Mouse (Mus musculus) macrophage (primary cell): ENCODE results near the gene Nfia. TPM values are rescaled to one million over a fixed set of nuclear protein-coding genes. Genes with fewer than 3 reads are reported as not detected.

Experiments used
- H3K27ac ChIP-seq: fragments of 350-480 bp; formaldehyde crosslinking; 2 replicates; pipeline ENCODE4 v1.9.0; 2021
- H3K36me3 ChIP-seq: fragments of 350-480 bp; formaldehyde crosslinking; 2 replicates; pipeline ENCODE4 v1.9.0; 2021; ENCODE audit errors: inconsistent target
- H3K4me3 ChIP-seq: fragments of 350-480 bp; formaldehyde crosslinking; 2 replicates; pipeline ENCODE4 v1.9.0; 2021; ENCODE audit errors: inconsistent target
- H3K79me2 ChIP-seq: fragments of 350-480 bp; formaldehyde crosslinking; 2 replicates; pipeline ENCODE4 v1.9.0; 2021; ENCODE audit errors: inconsistent target
- WGBS: methylation state at CpG from one replicate; pipeline ENCODE4 v1.1.7; 2026; ENCODE audit warnings: inconsistent platforms; ENCODE audit not compliant: missing documents; 5-methylcytosine and 5-hydroxymethylcytosine counted together
- polyA plus RNA-seq: library from polyadenylated mRNA; stranded (reverse); fragments of 250-400 nt; gene quantifications from 3 replicates; pipeline ENCODE4 v1.2.4, GENCODE M21; 2018; ENCODE audit warnings: inconsistent platforms

Nfia gene
- polyA plus RNA-seq, 1 experiment from 2014 or later, result 2.4 TPM

GRCm38 (mm10) chr4:97914348-97914747, 141.8 kb downstream of the Nfia start:
- Histone ChIP-seq H3K79me2 (no peaks in the 10 kb centered on the region), H3K36me3 (no peaks in the 10 kb centered on the region), H3K4me3 (no peak overlapping the region), H3K27ac (no peak overlapping the region)
- WGBS, result 94% methylated on average over 2 of the region's 2 CpGs

GRCm38 (mm10) chr4:97914761-97915160, 142.2 kb downstream of the Nfia start:
- H3K36me3 ChIP-seq, result no peaks in the 10 kb centered on the region
- H3K27ac ChIP-seq, result no peak overlapping the region
- no peak overlapping the region for H3K4me3 ChIP-seq
- WGBS, result 94% methylated on average over 5 of the region's 5 CpGs
- H3K79me2 ChIP-seq, result no peaks in the 10 kb centered on the region

GRCm38 (mm10) chr4:97917568-97917967, 145.0 kb downstream of the Nfia start:
- no peaks in the 10 kb centered on the region for H3K79me2 ChIP-seq
- no peak overlapping the region for H3K4me3 ChIP-seq
- H3K36me3 ChIP-seq, result no peaks in the 10 kb centered on the region
- 93% methylated on average over 6 of the region's 6 CpGs for WGBS
- no peak overlapping the region for H3K27ac ChIP-seq

GRCm38 (mm10) chr4:97918675-97919074, 146.1 kb downstream of the Nfia start:
- no peak overlapping the region for H3K27ac ChIP-seq
- WGBS, result 64% methylated on average over 3 of the region's 3 CpGs
- H3K36me3 ChIP-seq, result no peaks in the 10 kb centered on the region

GRCm38 (mm10) chr4:97919773-97920172, 147.2 kb downstream of the Nfia start:
- H3K36me3 ChIP-seq, result no peaks in the 10 kb centered on the region
- 100% methylated on average over 2 of the region's 2 CpGs for WGBS
- no peaks in the 10 kb centered on the region for H3K79me2 ChIP-seq
- H3K27ac ChIP-seq, result no peak overlapping the region
- no peak overlapping the region for H3K4me3 ChIP-seq

More at GRCm38 (mm10) chr4:97918675-97919074, 146.1 kb downstream of the Nfia start:
- no peaks in the 10 kb centered on the region for H3K79me2 ChIP-seq
- no peak overlapping the region for H3K4me3 ChIP-seq

GRCm38 (mm10) chr4:97920287-97921079, 147.9 kb downstream of the Nfia start:
- Histone ChIP-seq H3K27ac (no peak overlapping the region), H3K36me3 (no peaks in the 10 kb centered on the region), H3K79me2 (no peaks in the 10 kb centered on the region), H3K4me3 (no peak overlapping the region)
- WGBS, result 52% methylated on average over 8 of the region's 10 CpGs

- Histone ChIP-seq H3K36me3 (no peaks in the 10 kb centered on the region), H3K79me2 (no peaks in the 10 kb centered on the region), H3K27ac (no peak overlapping the region), H3K4me3 (no peak overlapping the region)
Observed at GRCm38 (mm10) chr4:97921682-97922081, 149.1 kb downstream of the Nfia start.

GRCm38 (mm10) chr4:97923248-97923647, 150.7 kb downstream of the Nfia start:
- WGBS, result 91% methylated on average over 5 of the region's 5 CpGs

GRCm38 (mm10) chr4:97923876-97924316, 151.4 kb downstream of the Nfia start:
- Histone ChIP-seq H3K27ac (no peak overlapping the region), H3K79me2 (no peaks in the 10 kb centered on the region), H3K36me3 (no peaks in the 10 kb centered on the region), H3K4me3 (no peak overlapping the region)
- WGBS, result 70% methylated on average over 8 of the region's 8 CpGs

More at GRCm38 (mm10) chr4:97923248-97923647, 150.7 kb downstream of the Nfia start:
- no peaks in the 10 kb centered on the region for H3K79me2 ChIP-seq
- H3K36me3 ChIP-seq, result no peaks in the 10 kb centered on the region
- H3K4me3 ChIP-seq, result no peak overlapping the region
- no peak overlapping the region for H3K27ac ChIP-seq

GRCm38 (mm10) chr4:97924414-97924813, 151.9 kb downstream of the Nfia start:
- no peaks in the 10 kb centered on the region for H3K36me3 ChIP-seq
- no peak overlapping the region for H3K4me3 ChIP-seq
- H3K79me2 ChIP-seq, result no peaks in the 10 kb centered on the region
- no peak overlapping the region for H3K27ac ChIP-seq
- 90% methylated on average over 5 of the region's 5 CpGs for WGBS

GRCm38 (mm10) chr4:97924855-97925254, 152.3 kb downstream of the Nfia start:
- Histone ChIP-seq H3K4me3 (no peak overlapping the region), H3K27ac (no peak overlapping the region), H3K79me2 (no peaks in the 10 kb centered on the region), H3K36me3 (no peaks in the 10 kb centered on the region)
- WGBS, result 96% methylated on average over 3 of the region's 3 CpGs

- H3K4me3 ChIP-seq, result no peak overlapping the region
- H3K36me3 ChIP-seq, result no peaks in the 10 kb centered on the region
- no peaks in the 10 kb centered on the region for H3K79me2 ChIP-seq
- 92% methylated on average over 4 of the region's 4 CpGs for WGBS
- H3K27ac ChIP-seq, result no peak overlapping the region
Observed at GRCm38 (mm10) chr4:97925644-97926043, 153.1 kb downstream of the Nfia start.

- WGBS, result 61% methylated on average over 5 of the region's 5 CpGs
- H3K36me3 ChIP-seq, result no peaks in the 10 kb centered on the region
- H3K27ac ChIP-seq, result no peak overlapping the region
- no peaks in the 10 kb centered on the region for H3K79me2 ChIP-seq
- H3K4me3 ChIP-seq, result no peak overlapping the region
Observed at GRCm38 (mm10) chr4:97926607-97927308, 154.2 kb downstream of the Nfia start.

GRCm38 (mm10) chr4:97927309-97927656, 154.7 kb downstream of the Nfia start:
- Histone ChIP-seq H3K4me3 (no peak overlapping the region), H3K36me3 (no peaks in the 10 kb centered on the region), H3K27ac (no peak overlapping the region), H3K79me2 (no peaks in the 10 kb centered on the region)
- WGBS, result 84% methylated on average over 3 of the region's 3 CpGs

- H3K36me3 ChIP-seq, result no peaks in the 10 kb centered on the region
- H3K4me3 ChIP-seq, result no peak overlapping the region
- WGBS, result 73% methylated on average over 2 of the region's 2 CpGs
- no peak overlapping the region for H3K27ac ChIP-seq
- H3K79me2 ChIP-seq, result no peaks in the 10 kb centered on the region
Observed at GRCm38 (mm10) chr4:97936371-97936770, 163.8 kb downstream of the Nfia start.
